Mouse (Mus musculus) neural tube, embryonic 13.5 days (tissue): ENCODE measurements around the gene Sptssa. TPM values are rescaled to one million over a fixed set of nuclear protein-coding genes. Genes with fewer than 3 reads are reported as not detected.

Experiments
- ATAC-seq: fragments of 200-750 bp; cut with Nextera tagmentation; 2 replicates; pipeline ENCODE4 v1.8.0; 2017; ENCODE audit warnings: low read depth, mild to moderate bottlenecking, moderate TSS enrichment, moderate library complexity
- H3K27ac ChIP-seq: fragments of 300-500 bp; sonication (generic); replicated peaks from 2 replicates; pipeline ENCODE4 v1.5.1; 2015; ENCODE audit warnings: moderate library complexity, mild to moderate bottlenecking, inconsistent platforms
- H3K27me3 ChIP-seq: fragments of 300-500 bp; sonication (generic); 2 replicates; pipeline ENCODE4 v1.6.1; 2015; ENCODE audit warnings: mild to moderate bottlenecking, inconsistent platforms
- H3K36me3 ChIP-seq: fragments of 300-500 bp; sonication (generic); 2 replicates; pipeline ENCODE4 v1.6.1; 2015; ENCODE audit warnings: mild to moderate bottlenecking, inconsistent platforms
- H3K4me1 ChIP-seq: fragments of 300-500 bp; sonication (generic); replicated peaks from 2 replicates; pipeline ENCODE4 v1.6.1; 2015; ENCODE audit warnings: inconsistent platforms
- H3K4me2 ChIP-seq: fragments of 300-500 bp; sonication (generic); 2 replicates; pipeline ENCODE4 v1.6.1; 2015; ENCODE audit warnings: inconsistent platforms, mild to moderate bottlenecking, moderate library complexity
- H3K4me3 ChIP-seq: fragments of 300-500 bp; sonication (generic); 2 replicates; pipeline ENCODE4 v1.5.1; 2015; ENCODE audit warnings: mild to moderate bottlenecking, inconsistent platforms
- H3K9ac ChIP-seq: fragments of 300-500 bp; sonication (generic); 2 replicates; pipeline ENCODE4 v1.6.1; 2015; ENCODE audit warnings: moderate library complexity, mild to moderate bottlenecking, inconsistent platforms
- H3K9me3 ChIP-seq: fragments of 300-500 bp; sonication (generic); 2 replicates; pipeline ENCODE4 v1.6.1; 2016; ENCODE audit warnings: inconsistent platforms
- WGBS: fragments of 180-500 bp; shearing (Covaris S2); methylation state at CpG from one replicate; pipeline ENCODE4 v1.1.7; 2015; 5-methylcytosine and 5-hydroxymethylcytosine counted together
- polyA plus RNA-seq: library from polyadenylated mRNA; unstranded; fragments of >200 nt; fragmentation: Nextera tagmentation; extraction: Ambion mirVana; gene quantifications from 2 replicates; pipeline ENCODE4 v1.2.1, GENCODE M21; 2015

The Sptssa gene
- polyA plus RNA-seq = 203 and 229 TPM in 2 replicates

- Histone ChIP-seq H3K4me1 (peaks cover 45% of the 10 kb centered on the region), H3K9me3 (no peaks in the 10 kb centered on the region), H3K36me3 (no peaks in the 10 kb centered on the region), H3K4me2 (peak within 1 kb of the TSS; percentile 63), H3K4me3 (peak within 1 kb of the TSS; percentile 67), H3K27ac (peak within 1 kb of the TSS; percentile 87), H3K27me3 (no peaks in the 10 kb centered on the region), H3K9ac (peak within 1 kb of the TSS; percentile 85)
- ATAC-seq = peak; percentile 99
- WGBS = 8% methylated on average over 53 of the region's 53 CpGs
These were observed at the start of gene Sptssa for GRCm38 (mm10) chr12:54656396-54657171. Gene Sptssa (minus strand): TSS chr12:54656573.

GRCm38 (mm10) chr12:54699394-54699793 is 43.0 kb upstream of the Sptssa start:
- Histone ChIP-seq H3K9me3 (no peaks in the 10 kb centered on the region), H3K36me3 (no peaks in the 10 kb centered on the region), H3K4me3 (no peak overlapping the region), H3K27ac (no peak overlapping the region), H3K4me2 (no peak overlapping the region), H3K9ac (no peak overlapping the region), H3K4me1 (peaks cover 6% of the 10 kb centered on the region), H3K27me3 (no peaks in the 10 kb centered on the region)
- ATAC-seq = no peak
- 74% methylated on average over 7 of the region's 7 CpGs for WGBS

- H3K9ac ChIP-seq = no peak overlapping the region
- H3K27ac ChIP-seq = no peak overlapping the region
- ATAC-seq = no peak
- H3K4me3 ChIP-seq = no peak overlapping the region
- H3K4me1 ChIP-seq = peaks cover 11% of the 10 kb centered on the region
- 0 out of 2 replicates have a peak, but pooled peaks cover 2% of the 10 kb centered on the region for H3K36me3 ChIP-seq
- no peaks in the 10 kb centered on the region for H3K9me3 ChIP-seq
- WGBS = 57% methylated on average over 6 of the region's 6 CpGs
- H3K27me3 ChIP-seq = no peaks in the 10 kb centered on the region
- no peak overlapping the region for H3K4me2 ChIP-seq
These were observed 41.4 kb upstream of the Sptssa start for GRCm38 (mm10) chr12:54697791-54698250.

- Histone ChIP-seq H3K4me3 (no peak overlapping the region), H3K4me1 (peaks cover 11% of the 10 kb centered on the region), H3K9me3 (no peaks in the 10 kb centered on the region), H3K9ac (no peak overlapping the region), H3K27ac (no peak overlapping the region), H3K27me3 (no peaks in the 10 kb centered on the region), H3K4me2 (no peak overlapping the region), H3K36me3 (peaks cover 10% of the 10 kb centered on the region)
- peak; percentile 29; the same call in 1 of the 2 replicates for ATAC-seq
- WGBS = 12% methylated on average over 7 of the region's 7 CpGs
These were observed 40.7 kb upstream of the Sptssa start for GRCm38 (mm10) chr12:54697003-54697597.

GRCm38 (mm10) chr12:54696242-54697002 is 40.0 kb upstream of the Sptssa start:
- peak overlapping the region; percentile 91 for H3K9ac ChIP-seq
- peak overlapping the region; percentile 98 for H3K27ac ChIP-seq
- H3K4me2 ChIP-seq = peak overlapping the region; percentile 68
- ATAC-seq = peak; percentile 94
- peaks cover 15% of the 10 kb centered on the region for H3K36me3 ChIP-seq
- H3K27me3 ChIP-seq = no peaks in the 10 kb centered on the region
- under 1% methylated on average over 32 of the region's 32 CpGs for WGBS
- peaks cover 11% of the 10 kb centered on the region for H3K4me1 ChIP-seq
- no peaks in the 10 kb centered on the region for H3K9me3 ChIP-seq
- H3K4me3 ChIP-seq = peak overlapping the region; percentile 84

GRCm38 (mm10) chr12:54695511-54696241 is 39.3 kb upstream of the Sptssa start, which contains the start of gene Eapp:
Gene Eapp (minus strand): TSS chr12:54695897.
- under 1% methylated on average over 57 of the region's 57 CpGs for WGBS
- peak within 1 kb of the TSS; percentile 84 for H3K4me3 ChIP-seq
- ATAC-seq = peak; percentile 93
- H3K27ac ChIP-seq = peak within 1 kb of the TSS; percentile 98
- no peaks in the 10 kb centered on the region for H3K27me3 ChIP-seq
- no peaks in the 10 kb centered on the region for H3K9me3 ChIP-seq
- H3K36me3 ChIP-seq = peaks cover 21% of the 10 kb centered on the region
- peak within 1 kb of the TSS; percentile 91 for H3K9ac ChIP-seq
- H3K4me1 ChIP-seq = peaks cover 11% of the 10 kb centered on the region
- H3K4me2 ChIP-seq = peak within 1 kb of the TSS; percentile 68

- Histone ChIP-seq H3K27me3 (no peaks in the 10 kb centered on the region), H3K36me3 (peaks cover 28% of the 10 kb centered on the region), H3K4me1 (peaks cover 11% of the 10 kb centered on the region), H3K4me3 (peak overlapping the region; percentile 84), H3K9me3 (no peaks in the 10 kb centered on the region), H3K4me2 (peak overlapping the region; percentile 68), H3K9ac (peak overlapping the region; percentile 91), H3K27ac (peak overlapping the region; percentile 98)
- ATAC-seq = no peak
- 39% methylated on average over 12 of the region's 12 CpGs for WGBS
These were observed 38.6 kb upstream of the Sptssa start for GRCm38 (mm10) chr12:54694847-54695510.

GRCm38 (mm10) chr12:54689082-54689481 is 32.7 kb upstream of the Sptssa start:
- Histone ChIP-seq H3K4me3 (no peak overlapping the region), H3K9me3 (no peaks in the 10 kb centered on the region), H3K27me3 (no peaks in the 10 kb centered on the region), H3K9ac (no peak overlapping the region), H3K4me2 (no peak overlapping the region), H3K4me1 (peaks cover 3% of the 10 kb centered on the region; the same call in 1 of the 2 replicates), H3K27ac (no peak overlapping the region), H3K36me3 (peaks cover 84% of the 10 kb centered on the region)
- 96% methylated on average over 5 of the region's 5 CpGs for WGBS
- no peak for ATAC-seq

- H3K36me3 ChIP-seq = peaks cover 48% of the 10 kb centered on the region
- H3K4me1 ChIP-seq = no peaks in the 10 kb centered on the region
- no peak for ATAC-seq
- no peaks in the 10 kb centered on the region for H3K9me3 ChIP-seq
- no peaks in the 10 kb centered on the region for H3K27me3 ChIP-seq
- H3K4me3 ChIP-seq = no peak overlapping the region
- H3K27ac ChIP-seq = 0 out of 2 replicates have a peak overlapping the region, but pooled peaks have one; percentile 15
- H3K4me2 ChIP-seq = no peak overlapping the region
- H3K9ac ChIP-seq = no peak overlapping the region
- 10% methylated on average over 1 of the region's 1 CpGs for WGBS
These were observed 26.8 kb upstream of the Sptssa start for GRCm38 (mm10) chr12:54683182-54683581.

- no peaks in the 10 kb centered on the region for H3K9me3 ChIP-seq
- no peaks in the 10 kb centered on the region for H3K4me1 ChIP-seq
- H3K4me2 ChIP-seq = no peak overlapping the region
- H3K36me3 ChIP-seq = peaks cover 63% of the 10 kb centered on the region
- H3K4me3 ChIP-seq = no peak overlapping the region
- no peak for ATAC-seq
- no peak overlapping the region for H3K27ac ChIP-seq
- H3K27me3 ChIP-seq = no peaks in the 10 kb centered on the region
- 95% methylated on average over 9 of the region's 9 CpGs for WGBS
- H3K9ac ChIP-seq = no peak overlapping the region
These were observed 20.3 kb upstream of the Sptssa start for GRCm38 (mm10) chr12:54676709-54677108.

- Histone ChIP-seq H3K36me3 (peaks cover 72% of the 10 kb centered on the region), H3K9me3 (no peaks in the 10 kb centered on the region), H3K27ac (no peak overlapping the region), H3K27me3 (no peaks in the 10 kb centered on the region), H3K9ac (no peak overlapping the region), H3K4me1 (no peaks in the 10 kb centered on the region), H3K4me3 (no peak overlapping the region), H3K4me2 (no peak overlapping the region)
- ATAC-seq = no peak
- 98% methylated on average over 4 of the region's 4 CpGs for WGBS
These were observed 19.0 kb upstream of the Sptssa start for GRCm38 (mm10) chr12:54675396-54675795.
